ENCODE assay signal across 22 mouse cellular contexts in genomic region chr6:82510843-82511416, GRCm38 (mm10).
DNase-seq lines count a peak whose midpoint lies in the region; ATAC-seq lines count a peak whose summit lies in the region.
"Had no signal": no experiment of that assay in that cellular context is flagged by ENCODE, and none has a peak within 500 bp of the region (broad histone marks: within the 10 kb centered on the region; RNA-seq: fewer than 3 reads in every experiment).

No protein-coding gene starts in this region.

- WGBS in heart, embryonic 10.5 days: 71% methylated on average over 7 of the region's 7 CpGs
- 64% methylated on average over 7 of the region's 7 CpGs for WGBS in heart, embryonic 11.5 days (ENCODE audit: insufficient replicate concordance)
- 20% methylated on average over 7 of the region's 7 CpGs for whole genome bisulfite sequencing in kidney, embryonic 16.5 days
- 41% methylated on average over 7 of the region's 7 CpGs for WGBS in embryonic facial prominence, embryonic 14.5 days
- 82% methylated on average over 7 of the region's 7 CpGs for WGBS in forebrain, embryonic 14.5 days

- peak; percentile 6 for DNase-seq in heart, embryonic 10.5 days (ENCODE audit: low spot score)
- no peak for DNase-seq in kidney, adult 11 months
- peak; percentile 5 for DNase-seq in embryonic facial prominence, embryonic 14.5 days (ENCODE audit: low spot score)
- DNase-seq in forebrain, embryonic 14.5 days (ENCODE audit: low spot score): no peak
- DNase-seq: adrenal gland, adult 2 months; adrenal gland, postnatal 14 days; cerebellum, adult 11-12 months; cerebellum, adult 8-10 months; cerebellum, postnatal 10 days; cerebellum, postnatal 36 days; embryo, embryonic 11 days; gastrocnemius, postnatal 10 days; gastrocnemius, postnatal 36 days had no signal

- no peaks in the 10 kb centered on the region for H3K36me3 ChIP-seq in heart, embryonic 10.5 days
- H3K36me3 ChIP-seq in heart, embryonic 11.5 days (ENCODE audit: control insufficient read depth, insufficient read depth, low read length): no peaks in the 10 kb centered on the region
- H3K36me3 ChIP-seq in kidney, embryonic 16.5 days (ENCODE audit: insufficient read depth, low read length): no peaks in the 10 kb centered on the region
- no peaks in the 10 kb centered on the region for H3K36me3 ChIP-seq in embryonic facial prominence, embryonic 14.5 days (ENCODE audit: control insufficient read depth, insufficient read depth, low read length)
- no peaks in the 10 kb centered on the region for H3K36me3 ChIP-seq in forebrain, embryonic 14.5 days (ENCODE audit: control insufficient read depth, insufficient read depth, low read length)
- H3K36me3 ChIP-seq: embryonic facial prominence, embryonic 12.5 days; forebrain, embryonic 12.5 days; hindbrain, embryonic 12.5 days; hindbrain, embryonic 15.5 days had no signal

- H3K27ac ChIP-seq in heart, embryonic 10.5 days: no peak overlapping the region
- H3K27ac ChIP-seq in heart, embryonic 11.5 days (ENCODE audit: low read depth, low read length): no peak overlapping the region
- H3K27ac ChIP-seq in kidney, embryonic 16.5 days (ENCODE audit: low read length): no peak overlapping the region
- H3K27ac ChIP-seq in embryonic facial prominence, embryonic 14.5 days (replicated peaks; ENCODE audit: low read depth, low read length): no peak overlapping the region
- H3K27ac ChIP-seq in forebrain, embryonic 14.5 days (ENCODE audit: low read depth, low read length): no peak overlapping the region
- H3K27ac ChIP-seq: embryonic facial prominence, embryonic 12.5 days; forebrain, embryonic 12.5 days; hindbrain, embryonic 12.5 days; hindbrain, embryonic 15.5 days had no signal

- H3K27me3 ChIP-seq in heart, embryonic 10.5 days (ENCODE audit: insufficient read depth, poor library complexity, severe bottlenecking): no peaks in the 10 kb centered on the region
- H3K27me3 ChIP-seq in heart, embryonic 11.5 days (ENCODE audit: control insufficient read depth, insufficient read depth, low read length): no peaks in the 10 kb centered on the region
- H3K27me3 ChIP-seq in kidney, embryonic 16.5 days (ENCODE audit: insufficient read depth, low read length): no peaks in the 10 kb centered on the region
- H3K27me3 ChIP-seq in embryonic facial prominence, embryonic 14.5 days (replicated peaks; ENCODE audit: control insufficient read depth, insufficient read depth, low read length): no peaks in the 10 kb centered on the region
- no peaks in the 10 kb centered on the region for H3K27me3 ChIP-seq in forebrain, embryonic 14.5 days (replicated peaks; ENCODE audit: control insufficient read depth, insufficient read depth, low read length)
- H3K27me3 ChIP-seq: embryonic facial prominence, embryonic 12.5 days; forebrain, embryonic 12.5 days; hindbrain, embryonic 12.5 days; hindbrain, embryonic 15.5 days had no signal

- no peaks in the 10 kb centered on the region for H3K4me1 ChIP-seq in heart, embryonic 10.5 days
- no peaks in the 10 kb centered on the region for H3K4me1 ChIP-seq in heart, embryonic 11.5 days (ENCODE audit: control insufficient read depth, insufficient read depth, low read length)
- no peaks in the 10 kb centered on the region for H3K4me1 ChIP-seq in kidney, embryonic 16.5 days (ENCODE audit: insufficient read depth, low read length)
- no peaks in the 10 kb centered on the region for H3K4me1 ChIP-seq in embryonic facial prominence, embryonic 14.5 days (ENCODE audit: control insufficient read depth, insufficient read depth, low read length)
- no peaks in the 10 kb centered on the region for H3K4me1 ChIP-seq in forebrain, embryonic 14.5 days (ENCODE audit: control insufficient read depth, insufficient read depth, low read length)
- H3K4me1 ChIP-seq: embryonic facial prominence, embryonic 12.5 days; forebrain, embryonic 12.5 days; hindbrain, embryonic 12.5 days; hindbrain, embryonic 15.5 days had no signal

- H3K4me3 ChIP-seq in heart, embryonic 10.5 days: no peak overlapping the region
- no peak overlapping the region for H3K4me3 ChIP-seq in heart, embryonic 11.5 days (ENCODE audit: low read depth, low read length)
- no peak overlapping the region for H3K4me3 ChIP-seq in kidney, embryonic 16.5 days (ENCODE audit: low read length)
- no peak overlapping the region for H3K4me3 ChIP-seq in embryonic facial prominence, embryonic 14.5 days (ENCODE audit: low read depth, low read length)
- H3K4me3 ChIP-seq in forebrain, embryonic 14.5 days (ENCODE audit: low read depth, low read length): no peak overlapping the region
- H3K4me3 ChIP-seq: embryonic facial prominence, embryonic 12.5 days; erythroblast, embryonic 14.5 days; forebrain, embryonic 12.5 days; hindbrain, embryonic 12.5 days; hindbrain, embryonic 15.5 days had no signal

- H3K9ac ChIP-seq in heart, embryonic 11.5 days (ENCODE audit: low read depth, low read length): no peak overlapping the region
- H3K9ac ChIP-seq in kidney, embryonic 16.5 days (replicated peaks; ENCODE audit: low read length): no peak overlapping the region
- no peak overlapping the region for H3K9ac ChIP-seq in embryonic facial prominence, embryonic 14.5 days (ENCODE audit: low read depth, low read length)
- no peak overlapping the region for H3K9ac ChIP-seq in forebrain, embryonic 14.5 days (ENCODE audit: low read length)
- H3K9ac ChIP-seq: embryonic facial prominence, embryonic 12.5 days; forebrain, embryonic 12.5 days; hindbrain, embryonic 12.5 days; hindbrain, embryonic 15.5 days had no signal

- no peak for ATAC-seq in heart, embryonic 11.5 days (replicated peaks; ENCODE audit: insufficient number of reproducible peaks, low FRiP score, low TSS enrichment)
- ATAC-seq in kidney, embryonic 16.5 days (ENCODE audit: low FRiP score, low TSS enrichment): peak; percentile 82; the same call in 1 of the 2 replicates
- ATAC-seq in embryonic facial prominence, embryonic 14.5 days (ENCODE audit: low read depth): no peak; the same call in 1 of the 2 replicates
- ATAC-seq in forebrain, embryonic 14.5 days: no peak
- ATAC-seq: CD4-positive, CD25-positive, alpha-beta regulatory T cell, adult 4 months; forebrain, embryonic 16.5 days had no signal

- H3K4me2 ChIP-seq in heart, embryonic 11.5 days: no peak overlapping the region
- H3K4me2 ChIP-seq in kidney, embryonic 16.5 days (replicated peaks; ENCODE audit: low read depth, low read length): no peak overlapping the region
- H3K4me2 ChIP-seq in embryonic facial prominence, embryonic 14.5 days (ENCODE audit: low read depth, low read length): no peak overlapping the region
- no peak overlapping the region for H3K4me2 ChIP-seq in forebrain, embryonic 14.5 days (ENCODE audit: low read length)
- H3K4me2 ChIP-seq: embryonic facial prominence, embryonic 12.5 days; forebrain, embryonic 12.5 days; hindbrain, embryonic 12.5 days; hindbrain, embryonic 15.5 days had no signal

- no peaks in the 10 kb centered on the region for H3K9me3 ChIP-seq in heart, embryonic 10.5 days
- H3K9me3 ChIP-seq in heart, embryonic 11.5 days (replicated peaks; ENCODE audit: control insufficient read depth, low read length): no peaks in the 10 kb centered on the region
- H3K9me3 ChIP-seq in kidney, embryonic 16.5 days (ENCODE audit: low read length): no peaks in the 10 kb centered on the region
- H3K9me3 ChIP-seq in embryonic facial prominence, embryonic 14.5 days (ENCODE audit: control insufficient read depth, low read length): no peaks in the 10 kb centered on the region
- H3K9me3 ChIP-seq in forebrain, embryonic 14.5 days (replicated peaks; ENCODE audit: control insufficient read depth, low read length): no peaks in the 10 kb centered on the region
- H3K9me3 ChIP-seq: embryonic facial prominence, embryonic 12.5 days; forebrain, embryonic 12.5 days; hindbrain, embryonic 12.5 days; hindbrain, embryonic 15.5 days had no signal

Comparison
In these comparisons a context has a peak if more than half of its experiments do, and no peak if none do; other contexts are left out.
1. DNase-seq: peak in heart, embryonic 10.5 days (single experiment) and embryonic facial prominence, embryonic 14.5 days (single experiment); none in kidney, adult 11 months (single experiment) and forebrain, embryonic 14.5 days (single experiment).